Mouse (Mus musculus) liver, postnatal 0 days (tissue): Measurements from ENCODE around the gene Agbl5.

Experiments used
- CTCF ChIP-seq: sonication (generic); IDR thresholded peaks from 2 replicates; pipeline ENCODE4 v1.5.1; 2016; ENCODE audit warnings: antibody characterized with exemption, low read depth
- EP300 ChIP-seq: IDR thresholded peaks from 2 replicates; pipeline ENCODE4 v1.6.1; 2016; ENCODE audit warnings: antibody characterized with exemption, low read depth, mild to moderate bottlenecking

GRCm38 (mm10) chr5:30887858-30888336 lies 597 bp upstream of the Agbl5 start:
- no peak for TF ChIP-seq CTCF
- TF ChIP-seq EP300: peak; percentile 27; the same call in 1 of the 2 replicates
